Mouse (Mus musculus): ENCODE results near the gene Pln. TPM values are rescaled to one million over a fixed set of nuclear protein-coding genes. Genes with fewer than 3 reads are reported as not detected.

The Pln gene
- polyA plus RNA-seq, 1 experiment from 2014 or later: 2.1 TPM

Other genes starting within 250 kb of the Pln start
- 7.9 and 8.3 TPM in 2 replicates for gene Cep85l, start 42.3 kb downstream of the Pln start, polyA plus RNA-seq (2016; fragmentation: Nextera tagmentation; extraction: Ambion mirVana)